Mouse (Mus musculus) layer of hippocampus, postnatal 14 days (tissue): ENCODE measurements at regions not wholly inside any gene's neighbourhood (a gene's known extent, or its start where the extent isn't known, plus 50 kb on each side); places are given as distances from the start of the nearest gene placed in this dataset.

Experiments
- DNase-seq, 2 experiments: peaks; one replicate each; pipeline ENCODE4 v3.0.0; 2021 to 2022; ENCODE audit warnings: low spot score in 2 of 2, mixed read lengths in 1 of 2

DNA sequence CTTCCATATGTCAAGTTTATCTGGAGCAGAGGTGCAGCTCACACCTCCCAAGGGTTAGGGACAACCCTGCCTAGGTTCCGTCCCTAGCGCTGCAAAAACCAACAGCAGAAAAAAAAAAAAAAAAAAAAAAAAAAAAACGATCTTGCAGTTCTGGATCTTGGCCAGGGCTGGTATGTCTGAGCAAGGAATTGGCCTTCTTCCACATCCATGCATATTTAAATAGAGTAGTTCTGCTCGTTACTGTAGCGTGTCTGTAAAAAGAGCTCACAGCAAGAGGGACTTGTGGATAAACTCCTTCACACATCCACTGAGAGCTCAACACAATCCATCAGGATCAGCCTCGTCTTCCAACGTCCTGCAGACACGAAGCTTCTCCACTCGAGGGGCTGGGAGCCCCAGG, 639.4 kb upstream of the Adam5 start:
- DNase-seq, result no peak

DNA sequence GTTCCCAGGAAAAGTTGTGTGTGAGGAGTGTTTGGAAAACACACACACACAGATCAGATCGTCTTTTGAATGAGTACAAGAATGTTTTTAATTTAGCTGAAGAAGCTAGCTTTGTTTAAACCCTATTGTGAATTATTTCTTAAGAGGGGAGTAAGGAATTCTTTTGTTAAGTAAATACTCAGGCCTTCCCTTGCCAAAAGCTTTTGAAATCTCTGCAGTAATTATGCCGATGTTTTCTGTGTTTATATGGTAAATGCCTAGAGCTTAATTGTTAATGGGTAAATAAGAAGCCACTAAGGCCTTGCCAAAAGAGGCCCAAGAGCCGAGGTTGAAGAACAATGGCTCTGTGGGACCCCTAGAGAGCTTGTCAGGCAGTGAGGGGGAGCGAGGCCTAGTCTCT, 638.3 kb upstream of the Adam5 start:
- no peak for DNase-seq

DNA sequence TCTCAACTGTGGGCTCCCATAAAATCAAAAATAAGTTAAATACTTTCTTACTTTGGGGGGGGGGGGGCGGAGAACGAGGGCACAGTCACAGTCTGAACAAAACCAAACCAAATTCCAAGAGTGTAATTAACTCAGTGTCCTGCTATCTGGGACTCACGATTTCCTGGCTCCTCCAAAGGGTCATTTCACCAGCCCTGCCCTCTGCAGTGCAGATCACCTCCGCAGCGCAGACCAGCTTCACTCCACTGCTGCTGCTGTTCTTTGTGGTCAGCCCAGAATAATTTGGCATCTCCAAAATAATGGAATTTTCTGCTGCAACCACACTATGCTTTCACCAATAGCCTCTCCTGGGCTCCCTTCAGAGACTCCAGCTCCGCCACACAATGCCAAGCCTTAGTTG, 631.5 kb upstream of the Adam5 start:
- DNase-seq, result no peak

DNA sequence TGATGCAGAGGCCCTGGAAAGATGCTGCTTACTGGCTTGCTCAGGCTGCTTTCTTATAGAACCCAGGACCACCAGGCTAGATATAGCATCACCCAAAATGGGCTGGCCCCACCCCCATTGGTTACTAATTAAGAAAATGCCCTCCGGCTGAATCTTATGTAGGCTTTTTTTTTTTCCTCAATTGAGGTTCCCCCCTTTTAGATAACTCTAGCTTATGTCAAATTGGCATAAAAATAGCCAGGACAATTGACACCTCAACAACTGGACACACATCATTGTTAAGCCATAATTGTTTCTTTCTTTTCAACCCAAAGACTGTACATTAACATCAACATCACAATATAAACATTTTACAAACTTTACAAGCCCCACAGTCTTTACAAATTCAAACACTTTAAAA, 630.8 kb upstream of the Adam5 start:
- DNase-seq, result no peak

DNA sequence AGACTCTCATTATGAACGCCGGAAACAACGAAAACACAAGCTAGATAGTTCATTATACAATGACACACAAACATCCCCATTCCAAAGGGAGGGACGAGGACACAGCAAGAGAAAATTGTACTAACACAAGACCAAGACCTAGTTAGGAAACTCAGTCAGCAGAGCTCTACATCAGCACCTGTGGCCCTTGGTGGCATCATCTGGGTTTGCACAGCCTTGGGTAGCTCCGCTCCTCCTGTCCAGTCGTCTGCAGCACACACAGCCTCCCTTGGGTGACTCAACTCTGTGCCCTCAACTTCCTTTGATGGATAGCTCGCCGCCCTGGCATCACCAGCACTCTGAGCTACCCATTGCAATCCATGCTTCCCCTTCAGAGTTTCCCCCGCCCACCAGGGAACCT, 629.7 kb upstream of the Adam5 start:
- DNase-seq, result no peak

DNA sequence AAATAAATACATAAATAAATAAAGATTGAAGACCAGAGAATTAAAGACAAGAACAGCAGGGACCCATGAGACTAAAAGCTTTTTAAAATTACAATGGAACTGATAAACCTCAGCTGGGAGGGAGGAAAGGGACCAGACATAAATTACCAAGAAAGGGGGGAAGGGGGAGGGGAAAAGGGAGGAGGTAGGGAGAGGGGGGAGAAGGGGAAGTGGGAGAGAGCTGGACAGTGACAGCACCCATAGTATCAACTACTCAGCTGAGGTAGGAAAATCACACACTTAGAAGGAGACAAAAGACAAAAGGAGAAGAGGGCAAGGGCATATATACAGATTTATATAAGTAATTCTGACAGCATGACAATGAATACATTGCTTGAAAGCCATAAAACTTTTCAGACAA, 626.4 kb upstream of the Adam5 start:
- no peak for DNase-seq

DNA sequence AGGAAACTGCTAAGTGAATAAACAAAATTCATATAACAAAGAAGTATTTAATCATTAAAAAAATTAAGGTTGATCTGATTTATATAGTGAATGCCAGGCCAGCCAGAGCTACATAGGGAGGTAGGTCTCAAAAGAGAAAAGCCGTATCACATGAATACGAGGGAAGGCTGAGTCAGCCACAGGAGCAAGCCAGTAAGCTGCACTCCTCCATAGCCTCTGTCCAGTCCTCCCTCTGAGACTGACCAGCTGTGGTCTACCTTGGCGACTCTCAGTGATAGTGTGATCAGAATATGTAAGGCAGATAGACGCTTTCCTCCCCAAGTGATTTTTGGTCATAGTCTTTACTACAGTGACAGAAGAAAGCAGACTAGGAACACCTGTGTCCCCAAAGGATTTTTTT, 625.4 kb upstream of the Adam5 start:
- no peak for DNase-seq

DNA sequence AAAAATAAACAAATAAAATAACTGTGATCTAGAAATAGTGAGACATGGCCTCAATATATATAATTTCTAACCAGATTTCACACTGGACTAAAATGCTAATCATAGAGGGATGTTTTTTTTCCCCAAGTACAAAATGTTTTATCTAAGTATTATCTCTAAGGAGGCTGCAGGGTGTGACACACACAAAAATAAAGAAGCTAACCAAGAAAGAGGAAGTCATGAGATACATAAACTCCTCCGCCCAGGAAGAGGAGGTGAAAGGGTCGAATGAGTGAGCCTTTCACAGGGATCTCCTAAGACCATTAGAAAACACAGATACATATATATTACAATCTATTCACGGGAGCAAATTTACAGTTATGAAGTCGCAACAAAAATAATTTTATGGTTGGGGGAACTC, 623.7 kb upstream of the Adam5 start:
- no peak for DNase-seq

DNA sequence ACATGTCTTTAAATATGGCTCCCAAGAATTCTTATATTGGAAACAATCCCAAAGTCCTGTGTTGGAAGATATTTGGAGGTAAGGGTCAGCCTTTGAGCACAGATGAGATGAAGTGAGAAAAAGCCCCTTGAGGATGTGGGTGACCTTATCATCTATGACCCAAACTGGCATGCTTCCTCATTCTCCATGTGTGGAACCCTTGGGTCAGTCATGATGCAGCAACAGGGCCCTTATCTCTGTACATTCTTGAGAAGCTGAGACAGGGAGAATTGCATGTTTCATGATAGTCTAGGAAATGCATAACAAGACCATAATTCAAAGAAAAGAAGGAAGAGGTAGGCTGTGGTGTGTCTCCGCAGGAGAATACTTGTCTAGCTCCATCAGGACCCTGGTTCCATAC, 621.8 kb upstream of the Adam5 start:
- DNase-seq, result no peak

DNA sequence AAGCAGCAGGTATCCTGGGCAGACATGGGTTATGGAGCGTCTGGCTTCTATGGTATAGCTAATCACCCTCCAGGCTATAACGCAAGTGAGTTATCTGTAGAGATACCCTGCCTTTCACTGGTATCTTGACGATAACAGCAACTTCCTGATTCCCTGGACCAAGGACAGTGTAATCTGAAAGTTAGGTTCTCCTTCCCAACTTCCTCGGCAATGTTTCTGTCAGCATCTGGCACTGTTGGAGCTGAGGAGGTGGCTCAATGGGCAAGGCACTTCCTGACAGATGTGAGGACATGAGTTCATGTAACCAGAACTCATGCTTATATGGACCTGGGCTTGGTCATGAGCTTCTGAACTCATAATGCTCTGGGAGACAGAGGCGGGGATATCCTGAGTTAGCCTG, 620.9 kb upstream of the Adam5 start:
- DNase-seq, result no peak

DNA sequence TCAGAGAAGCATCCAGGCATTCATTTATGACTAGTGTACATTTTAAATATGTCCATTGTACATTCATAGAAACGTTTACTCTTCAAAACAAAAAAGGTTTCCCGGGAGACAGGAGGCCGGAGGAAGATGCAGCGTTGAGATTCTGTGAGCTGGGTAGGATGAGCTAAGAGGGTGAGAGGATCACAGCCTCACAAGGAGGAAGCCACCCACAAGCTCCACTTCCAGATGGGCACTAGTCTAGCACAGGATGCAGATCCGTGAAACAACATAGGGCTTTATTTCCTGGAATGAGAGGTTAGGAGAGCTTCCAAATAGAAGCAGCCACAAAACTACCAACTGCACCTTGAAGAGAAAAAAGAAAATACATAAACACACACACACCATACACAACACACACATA, 619.4 kb upstream of the Adam5 start:
- DNase-seq, result no peak

DNA sequence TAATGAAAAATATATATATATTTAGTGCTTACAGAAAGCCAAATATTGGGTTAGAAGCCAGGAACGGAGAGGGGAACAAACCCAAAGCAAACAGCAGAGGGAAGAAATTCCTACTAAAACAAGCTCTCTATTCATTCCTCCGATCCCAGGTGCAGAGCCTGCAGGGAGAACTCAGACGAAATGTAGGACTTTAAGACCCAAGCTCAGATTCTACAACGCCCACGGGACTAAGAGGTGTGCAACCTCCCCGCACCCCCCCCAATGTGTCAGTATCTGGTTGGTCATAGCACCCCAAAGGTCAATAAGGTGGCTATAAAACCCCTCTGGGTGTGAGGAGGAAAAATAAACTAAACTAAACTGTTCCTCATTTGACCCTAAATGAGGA, 616.9 kb upstream of the Adam5 start:
- no peak for DNase-seq

DNA sequence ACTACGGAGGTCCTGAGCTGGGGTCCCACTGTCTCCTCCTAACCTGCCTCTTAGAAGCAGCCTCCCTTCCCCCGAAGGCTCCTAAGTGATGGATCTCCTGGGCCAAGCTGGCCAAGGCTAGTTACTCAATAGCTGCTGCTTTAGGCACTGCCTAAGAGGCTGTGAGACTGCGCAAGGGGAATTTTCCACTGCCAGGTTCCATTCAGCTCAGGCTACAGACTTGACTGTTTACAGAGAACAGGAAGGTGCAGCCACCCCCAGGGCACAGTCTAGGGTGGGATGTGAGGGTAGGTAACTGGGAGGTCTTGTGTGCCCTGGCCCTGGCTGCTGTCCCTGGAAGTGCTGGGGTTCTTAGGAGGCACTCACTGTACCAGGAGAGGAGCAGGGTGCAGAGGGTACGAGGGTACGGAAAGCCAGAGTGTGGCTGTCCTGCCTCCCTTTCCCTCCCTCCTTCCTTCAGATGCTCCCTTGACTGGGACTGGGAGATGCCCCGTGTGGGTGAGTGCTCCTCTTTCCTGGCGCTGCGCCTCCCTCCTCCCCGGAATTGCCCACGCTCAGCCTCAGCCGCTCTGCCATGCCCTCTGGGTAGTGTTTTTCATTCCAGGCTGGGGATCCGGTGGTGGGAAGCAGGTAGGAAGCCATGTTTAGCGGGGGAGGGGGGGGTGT, 616.4 kb upstream of the Adam5 start:
- peak in 1 of 2 experiments; percentile 37 for DNase-seq

DNA sequence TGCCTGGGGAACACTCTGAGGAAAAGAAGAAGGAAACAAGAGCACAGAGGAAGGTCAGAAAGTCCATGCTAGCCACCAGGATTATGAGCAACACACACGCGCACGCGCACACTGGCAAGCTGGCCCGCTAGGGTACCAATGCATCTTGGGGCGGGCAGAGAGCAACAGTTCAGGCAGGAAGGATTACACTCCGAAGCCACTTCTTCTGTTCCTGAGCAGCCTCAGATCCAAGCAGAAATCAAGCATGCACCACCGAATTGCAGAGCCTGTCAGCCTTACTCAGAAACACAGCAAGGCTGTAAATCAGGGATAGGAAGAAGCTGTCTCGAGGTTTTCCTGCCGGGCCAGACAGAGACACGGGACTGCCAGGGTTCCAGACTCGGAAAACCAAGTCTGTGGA, 615.8 kb upstream of the Adam5 start:
- no peak for DNase-seq

DNA sequence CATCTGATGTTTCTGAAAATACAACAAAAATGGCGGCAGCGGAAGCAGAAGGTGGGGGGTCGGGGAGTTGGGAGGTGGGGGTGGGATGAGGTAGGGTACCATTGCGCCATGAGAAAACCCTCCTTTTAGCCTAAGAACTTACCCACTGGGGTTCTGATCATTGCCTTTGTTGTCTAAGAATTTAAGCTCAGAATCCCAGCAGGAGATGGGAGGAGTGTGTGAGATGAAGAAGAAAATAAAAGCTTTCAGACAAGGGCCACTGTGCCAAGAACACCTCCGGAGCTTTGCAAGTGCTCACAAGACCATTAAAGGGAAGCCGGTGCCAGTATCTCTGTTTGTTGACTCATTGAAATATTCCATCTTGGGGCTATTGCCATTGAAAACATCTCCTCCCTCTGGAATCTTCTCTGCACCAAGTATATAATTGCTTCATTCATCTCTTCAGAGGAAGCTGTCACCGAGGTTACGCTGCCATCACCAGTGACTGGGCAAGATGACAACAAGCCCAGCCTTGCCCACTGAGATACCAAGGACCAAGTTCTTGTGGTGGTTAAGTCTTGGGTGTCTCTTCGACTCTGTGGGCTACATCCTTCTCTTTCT, 614.0 kb upstream of the Adam5 start:
- no peak for DNase-seq

DNA sequence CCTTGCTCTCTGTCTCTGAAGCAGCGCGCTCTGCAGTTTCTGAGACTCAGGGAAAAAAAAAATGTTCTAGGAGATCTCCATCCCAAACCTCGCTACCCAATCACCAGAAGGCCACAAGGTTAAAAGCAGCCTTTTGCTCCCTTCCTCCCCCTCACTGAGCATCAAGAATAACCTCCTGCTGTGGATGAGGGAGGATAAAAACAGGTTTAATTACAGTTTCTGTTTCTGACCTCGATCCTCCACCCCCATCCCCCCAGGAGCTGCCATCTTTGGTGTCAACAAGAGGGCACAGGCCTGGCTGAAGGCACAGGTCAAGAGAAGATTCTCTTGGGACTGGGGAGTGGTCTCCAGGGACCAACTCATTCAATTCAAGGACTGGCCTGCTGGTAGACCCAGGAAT, 613.0 kb upstream of the Adam5 start:
- no peak for DNase-seq

DNA sequence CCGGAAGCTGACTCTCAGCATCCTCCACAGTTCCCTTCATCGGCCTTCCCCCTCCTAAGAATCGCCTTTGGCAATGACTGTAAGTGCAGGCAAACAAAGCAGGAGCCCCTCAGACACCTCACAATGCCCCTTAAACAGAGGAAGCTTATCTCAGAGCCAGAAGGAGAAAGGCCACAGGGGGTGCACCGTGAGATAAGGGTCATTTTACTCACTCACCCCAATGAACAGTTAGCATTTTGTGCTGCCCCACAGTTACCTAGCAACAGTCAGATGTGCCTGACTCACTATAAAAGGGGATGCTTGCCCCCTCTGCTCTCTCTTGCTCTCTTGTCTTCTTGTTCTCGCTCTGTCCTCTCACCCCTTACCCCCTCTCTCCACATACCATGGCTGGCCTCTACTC, 606.4 kb upstream of the Adam5 start:
- DNase-seq, result no peak

DNA sequence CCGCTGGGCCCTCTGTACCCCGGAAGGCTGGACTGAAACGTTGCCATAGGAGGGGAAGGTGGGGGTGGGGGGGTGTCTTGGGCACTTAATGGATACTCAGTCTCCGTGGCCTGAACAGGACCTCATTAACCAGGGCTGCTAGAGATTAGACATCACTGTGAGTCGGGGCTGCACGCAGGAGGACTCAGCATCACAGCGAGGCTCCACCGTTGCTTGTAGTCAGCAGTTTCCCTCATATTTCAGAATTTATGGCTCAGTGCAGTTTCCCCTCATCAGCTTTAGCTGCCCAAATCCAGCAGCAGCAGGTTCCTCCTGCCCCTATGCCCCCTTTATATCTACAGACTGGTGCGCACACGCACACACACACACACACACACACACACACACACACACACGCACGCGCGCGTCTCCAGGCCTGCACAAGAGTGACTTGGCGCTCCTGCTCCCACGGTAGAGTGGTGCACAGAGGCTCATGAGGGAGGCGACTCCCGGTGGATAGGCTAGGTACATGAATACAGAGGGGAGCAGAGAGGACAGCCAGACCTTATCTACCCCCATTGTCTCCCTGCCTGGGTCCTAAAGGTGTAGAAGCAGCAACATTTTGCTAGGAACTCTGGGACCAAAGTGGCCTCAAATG, 605.8 kb upstream of the Adam5 start:
- DNase-seq, result no peak

DNA sequence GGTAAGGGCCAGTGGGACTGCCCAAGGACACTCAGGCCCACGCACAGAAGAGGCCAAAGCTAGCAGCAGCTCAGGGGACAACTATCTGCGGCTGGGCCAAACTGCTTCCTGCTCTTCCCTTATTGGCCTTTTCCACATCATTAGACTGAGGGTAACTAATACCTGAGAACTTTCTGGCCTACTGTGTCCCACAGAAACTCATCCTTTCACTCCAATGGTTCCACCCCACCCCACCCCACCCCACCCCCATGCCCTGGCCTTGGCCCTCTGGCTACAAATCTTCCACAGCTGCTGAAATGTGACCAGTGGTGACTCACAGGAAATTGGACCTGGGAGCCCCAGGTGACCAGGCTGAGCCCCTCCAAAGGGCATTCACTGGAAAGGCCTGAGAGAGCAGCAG, 604.6 kb upstream of the Adam5 start:
- no peak for DNase-seq

DNA sequence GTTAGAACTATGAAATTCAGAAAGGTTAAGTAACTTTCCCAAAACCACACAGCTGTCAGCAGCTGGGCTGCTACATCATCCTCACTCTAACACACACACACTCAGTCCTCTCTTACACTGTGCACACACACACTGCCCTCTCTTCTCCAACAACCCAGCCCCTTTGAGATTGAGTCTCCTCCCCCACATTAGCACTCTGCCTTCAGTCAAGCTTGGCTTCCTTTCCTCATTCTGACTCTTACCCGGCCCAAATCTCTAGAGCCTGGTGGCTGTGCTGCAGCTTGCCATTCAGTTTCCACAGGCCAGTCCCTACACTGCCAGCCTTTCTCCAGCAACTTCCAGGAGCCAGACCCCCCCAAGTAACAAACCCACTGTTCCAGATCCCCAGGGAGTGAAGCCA, 602.0 kb upstream of the Adam5 start:
- DNase-seq, result no peak

DNA sequence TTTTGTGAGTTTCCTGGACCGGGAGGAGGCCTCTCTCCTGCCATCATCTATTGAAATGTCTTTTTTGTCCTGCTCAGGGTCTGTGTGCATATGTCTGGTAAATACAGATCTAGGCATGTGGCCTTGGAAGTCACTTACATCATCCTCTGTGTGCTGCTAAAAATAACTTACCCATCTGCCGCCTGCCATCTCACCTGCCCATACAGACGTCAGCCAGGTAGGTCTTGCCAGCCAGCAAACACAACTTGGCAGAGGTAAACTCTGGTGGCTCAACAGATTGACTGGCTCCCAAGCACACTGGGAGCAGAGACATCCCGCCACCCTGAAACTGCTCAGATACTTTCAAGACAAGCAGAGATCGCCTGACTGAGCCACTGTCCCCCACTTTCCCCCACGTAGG, 597.3 kb upstream of the Adam5 start:
- DNase-seq, result no peak

DNA sequence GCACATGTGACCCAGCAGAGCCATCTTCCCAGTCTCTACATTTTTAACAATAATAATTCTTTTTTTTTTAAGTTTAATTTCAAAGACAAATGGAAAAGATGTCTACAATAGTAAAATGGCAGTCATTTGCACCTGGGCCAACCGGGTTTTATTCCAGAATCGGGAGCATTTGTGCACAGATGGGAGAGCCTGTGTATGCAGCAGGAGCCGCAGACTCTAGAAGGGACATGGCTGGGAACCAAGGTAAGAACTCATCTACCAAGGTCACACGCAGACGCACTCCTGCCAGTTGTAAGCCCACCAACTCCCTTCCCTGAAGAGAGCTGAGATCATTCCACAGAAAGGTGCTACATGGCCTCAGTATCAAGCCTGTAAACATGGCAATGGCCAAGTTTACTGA, 586.4 kb upstream of the Adam5 start:
- DNase-seq, result peak; percentile 43 to 66

DNA sequence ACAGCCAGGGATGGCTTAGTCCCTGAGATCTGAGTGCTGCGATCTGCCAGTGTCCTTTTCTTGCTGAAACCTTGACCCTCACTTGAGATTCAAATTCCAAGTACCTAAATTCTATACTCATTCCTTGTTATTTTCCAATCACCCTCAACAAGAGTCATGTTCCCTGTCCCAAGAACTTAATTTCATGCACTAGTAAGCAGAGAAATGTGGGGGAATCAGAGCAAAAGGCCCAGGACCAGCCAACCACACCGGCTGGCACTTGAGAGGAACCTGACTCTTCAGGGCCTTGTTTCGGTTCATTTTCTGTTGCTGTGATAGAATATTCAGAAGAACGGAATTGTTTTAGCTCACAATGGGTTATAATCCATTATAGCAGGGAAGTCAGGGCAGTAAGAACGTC, 583.7 kb upstream of the Adam5 start:
- DNase-seq, result no peak
